Mouse (Mus musculus) heart, postnatal 0 days (tissue): ENCODE measurements around the gene Mfap2.

ENCODE experiments used
- CTCF ChIP-seq: IDR thresholded peaks from 2 replicates; pipeline ENCODE4 v1.5.1; 2016; ENCODE audit warnings: antibody characterized with exemption, control low read depth, low read depth
- EP300 ChIP-seq: IDR thresholded peaks from 2 replicates; pipeline ENCODE4 v1.6.1; 2016; ENCODE audit warnings: antibody characterized with exemption, low read depth

DNA sequence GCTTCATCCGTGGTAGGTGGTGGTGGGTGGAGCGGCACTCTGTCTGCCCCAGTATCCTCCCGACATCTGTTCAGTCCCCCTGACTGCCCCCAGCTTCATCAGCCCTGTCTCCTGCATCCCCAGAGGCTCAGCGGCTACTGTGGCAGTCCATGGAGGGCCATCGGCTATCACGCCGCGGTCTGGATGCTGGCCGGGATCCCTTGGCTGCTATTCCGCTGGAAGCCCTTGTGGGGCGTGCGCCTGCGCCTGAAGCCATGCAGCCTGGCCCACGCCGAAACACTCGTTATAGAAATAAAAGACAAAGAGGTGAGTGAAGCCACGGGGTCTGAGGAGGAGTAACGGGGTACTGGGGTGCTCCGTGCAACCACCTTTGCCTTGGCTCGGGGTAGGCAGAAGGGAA, 18.0 kb upstream of the Mfap2 start:
- TF ChIP-seq CTCF (no peak), EP300 (no peak)
